Mouse (Mus musculus) heart, embryonic 13.5 days (tissue): ENCODE measurements around the gene Phxr2. TPM values are rescaled to one million over a fixed set of nuclear protein-coding genes. Genes with fewer than 3 reads are reported as not detected.

ENCODE experiments used
- ATAC-seq: fragments of 200-750 bp; cut with Nextera tagmentation; 2 replicates; pipeline ENCODE4 v1.8.0; 2017; ENCODE audit warnings: moderate TSS enrichment; ENCODE audit not compliant: insufficient number of reproducible peaks, low FRiP score, low TSS enrichment; ENCODE audit errors: extremely low read depth
- H3K27ac ChIP-seq: fragments of 300-500 bp; sonication (generic); replicated peaks from 2 replicates; pipeline ENCODE4 v1.5.1; 2015; ENCODE audit warnings: moderate library complexity, mild to moderate bottlenecking, inconsistent platforms
- H3K27me3 ChIP-seq: fragments of 300-500 bp; sonication (generic); replicated peaks from 2 replicates; pipeline ENCODE4 v1.6.1; 2015; ENCODE audit warnings: mild to moderate bottlenecking, inconsistent platforms
- H3K36me3 ChIP-seq: fragments of 300-500 bp; sonication (generic); 2 replicates; pipeline ENCODE4 v1.6.1; 2015; ENCODE audit warnings: mild to moderate bottlenecking, inconsistent platforms
- H3K4me1 ChIP-seq: fragments of 300-500 bp; sonication (generic); 2 replicates; pipeline ENCODE4 v1.6.1; 2015; ENCODE audit warnings: inconsistent platforms
- H3K4me2 ChIP-seq: fragments of 300-500 bp; sonication (generic); 2 replicates; pipeline ENCODE4 v1.6.1; 2015; ENCODE audit warnings: inconsistent platforms, mild to moderate bottlenecking, moderate library complexity
- H3K4me3 ChIP-seq: fragments of 300-500 bp; sonication (generic); 2 replicates; pipeline ENCODE4 v1.5.1; 2015; ENCODE audit warnings: moderate library complexity, mild to moderate bottlenecking, inconsistent platforms
- H3K9ac ChIP-seq: fragments of 300-500 bp; sonication (generic); 2 replicates; pipeline ENCODE4 v1.6.1; 2015; ENCODE audit warnings: inconsistent platforms, mild to moderate bottlenecking, moderate library complexity
- H3K9me3 ChIP-seq: fragments of 300-500 bp; sonication (generic); 2 replicates; pipeline ENCODE4 v1.6.1; 2016; ENCODE audit warnings: inconsistent platforms
- WGBS: fragments of 180-500 bp; shearing (Covaris S2); methylation state at CpG from one replicate; pipeline ENCODE4 v1.1.7; 2015; ENCODE audit warnings: mixed read lengths; 5-methylcytosine and 5-hydroxymethylcytosine counted together
- polyA plus RNA-seq: library from polyadenylated mRNA; unstranded; fragments of >200 nt; fragmentation: Nextera tagmentation; extraction: Ambion mirVana; gene quantifications from 2 replicates; pipeline ENCODE4 v1.2.1, GENCODE M21; 2015

Gene Phxr2
- polyA plus RNA-seq, 1 experiment from 2014 or later, result not detected

DNA sequence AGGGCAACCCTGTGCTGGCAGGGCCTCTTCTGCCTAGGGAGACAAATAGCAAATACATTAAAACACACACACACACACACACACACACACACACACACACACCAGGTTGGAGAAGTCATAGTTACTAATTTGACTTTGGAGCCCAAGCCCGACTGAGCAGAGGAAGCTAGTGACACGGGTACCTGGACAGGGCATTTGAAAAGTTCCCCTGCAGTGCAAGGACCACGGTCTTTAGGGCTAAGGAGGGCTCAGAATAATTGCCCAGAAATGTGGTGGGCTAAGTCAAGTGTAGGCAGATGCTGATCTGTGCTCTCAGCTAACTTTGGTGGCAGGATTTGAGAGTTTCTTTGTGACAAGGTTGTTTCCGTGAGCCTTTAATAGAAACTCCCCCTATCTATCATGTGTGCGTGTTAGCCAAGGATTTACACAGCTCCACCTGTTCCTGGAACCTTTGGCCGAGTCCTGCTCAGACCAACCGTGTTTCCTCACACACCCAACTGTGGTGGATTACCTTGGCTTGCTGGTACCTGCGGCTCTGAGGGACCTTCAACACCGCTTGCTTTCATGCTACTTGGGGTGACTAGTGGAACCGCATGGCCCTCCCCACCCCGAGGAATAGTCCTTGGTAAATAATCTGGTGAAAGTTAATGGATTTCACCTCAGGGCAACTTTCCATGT, 6.6 kb upstream of the Phxr2 start:
- ATAC-seq, result no peak
- no peak overlapping the region for H3K27ac ChIP-seq
- no peaks in the 10 kb centered on the region for H3K9me3 ChIP-seq
- H3K27me3 ChIP-seq, result no peaks in the 10 kb centered on the region
- no peak overlapping the region for H3K4me2 ChIP-seq
- H3K4me3 ChIP-seq, result no peak overlapping the region
- 0 out of 2 replicates have a peak, but pooled peaks cover 15% of the 10 kb centered on the region for H3K36me3 ChIP-seq
- no peak overlapping the region for H3K9ac ChIP-seq
- 85% methylated on average over 11 of the region's 11 CpGs for WGBS
- H3K4me1 ChIP-seq, result peaks cover 17% of the 10 kb centered on the region

DNA sequence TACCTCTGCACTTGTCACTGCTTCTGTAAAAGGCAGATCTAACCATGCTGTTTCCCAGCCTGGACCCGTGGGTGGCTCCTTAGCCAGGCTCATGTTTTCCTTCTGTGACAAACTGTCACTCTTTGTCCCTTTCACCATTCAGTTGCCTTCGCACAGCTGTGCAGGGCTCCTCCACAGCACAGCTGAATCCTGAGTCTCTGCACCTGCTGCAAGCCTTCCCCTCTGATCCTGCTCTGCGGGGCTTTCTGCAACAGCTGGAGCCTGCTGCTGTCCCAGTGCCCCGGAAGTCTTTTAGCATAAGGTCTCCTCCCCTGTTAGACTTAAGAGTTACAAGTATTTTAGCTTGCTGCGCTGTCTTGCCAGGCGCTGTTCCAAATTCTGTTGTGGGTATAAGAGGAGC, 6.1 kb upstream of the Phxr2 start:
- ATAC-seq, result no peak
- H3K27me3 ChIP-seq, result no peaks in the 10 kb centered on the region
- no peaks in the 10 kb centered on the region for H3K9me3 ChIP-seq
- WGBS, result 75% methylated on average over 6 of the region's 6 CpGs
- H3K36me3 ChIP-seq, result 0 out of 2 replicates have a peak, but pooled peaks cover 15% of the 10 kb centered on the region
- H3K27ac ChIP-seq, result no peak overlapping the region
- H3K4me3 ChIP-seq, result no peak overlapping the region
- peaks cover 17% of the 10 kb centered on the region for H3K4me1 ChIP-seq
- H3K9ac ChIP-seq, result no peak overlapping the region
- H3K4me2 ChIP-seq, result no peak overlapping the region

DNA sequence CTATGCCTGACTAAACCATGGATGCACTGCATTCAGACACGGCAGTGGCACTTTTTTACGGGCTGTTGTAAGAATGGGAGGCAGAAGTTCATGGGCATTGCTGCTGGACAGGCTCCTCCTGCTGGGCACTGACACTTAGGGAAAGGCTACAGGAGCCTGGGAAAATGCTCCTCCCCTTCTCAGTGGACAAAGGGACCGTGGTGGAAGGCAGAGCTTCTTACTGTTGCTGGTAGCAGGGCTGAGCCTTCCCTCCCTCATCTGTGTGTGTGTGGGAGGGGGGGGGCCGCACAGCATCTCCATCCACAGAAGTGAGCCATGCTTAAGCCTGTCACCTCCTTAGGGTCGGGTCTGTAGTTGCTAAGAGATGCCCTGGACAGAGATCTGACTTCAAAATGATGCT, 5.2 kb upstream of the Phxr2 start:
- Histone ChIP-seq H3K9ac (no peak overlapping the region), H3K27me3 (no peaks in the 10 kb centered on the region), H3K27ac (no peak overlapping the region), H3K4me2 (no peak overlapping the region), H3K4me1 (peaks cover 12% of the 10 kb centered on the region), H3K36me3 (peaks cover 21% of the 10 kb centered on the region; the same call in 1 of the 2 replicates), H3K4me3 (no peak overlapping the region), H3K9me3 (no peaks in the 10 kb centered on the region)
- WGBS, result 59% methylated on average over 5 of the region's 5 CpGs
- ATAC-seq, result no peak

DNA sequence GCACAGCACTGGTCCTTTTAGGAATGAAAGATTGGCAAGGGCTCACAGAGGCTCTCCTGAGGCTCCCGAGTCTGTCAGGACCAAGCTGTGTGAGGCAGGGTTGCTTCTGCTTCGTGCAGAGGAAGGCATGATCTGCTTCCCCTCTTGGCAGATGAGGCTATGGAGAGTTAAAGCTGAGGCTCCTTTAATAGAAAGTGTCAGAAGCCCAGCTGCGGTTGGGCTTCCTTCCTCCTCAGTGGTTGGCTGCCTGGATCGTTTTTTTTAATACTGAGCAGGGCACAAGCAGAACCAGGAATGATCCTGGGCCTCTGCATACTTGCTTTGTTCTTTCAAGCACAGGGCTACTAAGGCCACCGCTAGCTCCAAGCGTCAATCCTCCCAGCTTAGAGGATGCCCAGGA, 4.5 kb upstream of the Phxr2 start:
- Histone ChIP-seq H3K4me1 (peaks cover 10% of the 10 kb centered on the region; the same call in 1 of the 2 replicates), H3K27me3 (no peaks in the 10 kb centered on the region), H3K9me3 (no peaks in the 10 kb centered on the region), H3K36me3 (peaks cover 24% of the 10 kb centered on the region; the same call in 1 of the 2 replicates), H3K4me3 (no peak overlapping the region), H3K27ac (no peak overlapping the region; the same call in 1 of the 2 replicates), H3K9ac (no peak overlapping the region), H3K4me2 (no peak overlapping the region)
- 30% methylated on average over 6 of the region's 6 CpGs for WGBS
- no peak for ATAC-seq

DNA sequence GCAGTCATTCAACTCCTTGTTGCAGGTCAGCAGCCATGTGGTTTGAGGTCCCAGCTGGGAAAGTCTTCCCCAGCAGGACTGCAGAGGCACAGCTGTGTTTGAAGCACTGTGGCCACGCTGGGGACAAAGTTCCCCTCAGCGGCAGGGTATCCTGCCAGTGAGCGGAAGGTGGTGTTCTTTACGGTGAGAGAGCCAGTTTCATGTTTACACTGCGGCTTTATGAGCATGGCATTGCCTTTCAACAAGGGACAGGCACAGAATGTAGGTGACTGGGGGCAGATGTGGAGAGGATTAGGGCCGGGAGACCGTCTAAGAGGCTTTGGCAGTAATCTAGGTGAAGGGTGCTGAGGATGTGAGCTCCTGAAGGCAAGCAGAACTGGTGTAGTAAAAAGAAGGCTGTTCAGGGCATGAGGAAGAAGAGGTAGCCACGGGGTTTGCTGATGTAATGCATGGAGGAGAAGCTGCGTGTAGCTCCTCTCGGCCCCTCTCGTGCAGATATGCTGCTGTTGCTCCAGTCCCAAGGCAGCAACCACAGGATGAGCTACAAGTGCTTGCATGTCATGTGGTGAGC, 1.7 kb upstream of the Phxr2 start:
- no peak for ATAC-seq
- Histone ChIP-seq H3K4me3 (no peak overlapping the region), H3K36me3 (peaks cover 13% of the 10 kb centered on the region; the same call in 1 of the 2 replicates), H3K27ac (no peak overlapping the region), H3K4me2 (no peak overlapping the region), H3K4me1 (peaks cover 10% of the 10 kb centered on the region; the same call in 1 of the 2 replicates), H3K9me3 (no peaks in the 10 kb centered on the region), H3K9ac (no peak overlapping the region), H3K27me3 (no peaks in the 10 kb centered on the region)
- WGBS, result 76% methylated on average over 11 of the region's 11 CpGs

DNA sequence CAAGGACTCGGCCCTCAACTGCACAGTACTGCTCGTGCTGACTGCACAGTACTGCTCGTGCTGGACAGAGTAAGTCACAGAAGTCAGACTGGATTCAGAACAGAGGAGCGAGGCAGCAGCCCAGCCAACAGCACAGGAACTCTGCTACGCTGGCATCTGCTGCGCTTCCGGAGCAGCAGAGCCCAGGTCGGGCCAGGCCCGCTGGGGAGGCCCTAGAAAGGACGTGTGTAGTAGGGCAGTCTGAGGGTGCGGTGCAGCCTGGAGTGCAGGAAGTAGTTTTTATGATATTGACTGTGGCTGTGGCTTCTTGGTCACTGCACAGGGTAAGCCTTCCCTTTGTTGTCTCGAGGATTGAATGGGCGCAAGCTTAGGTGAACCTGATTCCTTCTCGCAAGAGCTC, 829 bp upstream of the Phxr2 start:
- Histone ChIP-seq H3K9me3 (no peaks in the 10 kb centered on the region), H3K27ac (no peak overlapping the region), H3K9ac (no peak overlapping the region), H3K27me3 (no peaks in the 10 kb centered on the region), H3K4me3 (no peak overlapping the region), H3K4me2 (no peak overlapping the region), H3K36me3 (peaks cover 12% of the 10 kb centered on the region; the same call in 1 of the 2 replicates), H3K4me1 (peaks cover 10% of the 10 kb centered on the region; the same call in 1 of the 2 replicates)
- WGBS, result 81% methylated on average over 14 of the region's 14 CpGs
- ATAC-seq, result no peak

DNA sequence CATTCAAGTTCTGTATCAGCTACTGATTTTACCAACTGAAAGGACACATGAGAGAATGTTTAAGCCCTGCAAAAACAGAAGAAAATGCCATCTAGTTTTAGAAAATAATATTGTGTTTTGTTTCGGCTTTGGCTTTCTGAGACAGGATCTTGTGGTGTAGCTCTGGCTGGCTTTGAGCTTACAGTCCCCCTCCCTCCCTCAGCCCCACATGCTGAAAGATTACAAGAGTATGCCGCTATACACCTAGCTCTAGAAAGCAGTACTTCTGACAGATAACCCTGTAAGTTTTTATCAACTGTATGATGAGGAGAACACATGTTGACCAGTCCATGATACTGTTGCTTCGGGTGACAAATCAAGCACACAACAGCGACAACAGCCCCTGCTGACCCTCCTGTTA, 6.7 kb downstream of the Phxr2 start:
- Histone ChIP-seq H3K27ac (no peak overlapping the region), H3K4me3 (no peak overlapping the region), H3K4me1 (peaks cover 26% of the 10 kb centered on the region), H3K9me3 (no peaks in the 10 kb centered on the region), H3K4me2 (no peak overlapping the region), H3K27me3 (no peaks in the 10 kb centered on the region), H3K36me3 (no peaks in the 10 kb centered on the region), H3K9ac (no peak overlapping the region)
- 62% methylated on average over 4 of the region's 4 CpGs for WGBS
- no peak for ATAC-seq

DNA sequence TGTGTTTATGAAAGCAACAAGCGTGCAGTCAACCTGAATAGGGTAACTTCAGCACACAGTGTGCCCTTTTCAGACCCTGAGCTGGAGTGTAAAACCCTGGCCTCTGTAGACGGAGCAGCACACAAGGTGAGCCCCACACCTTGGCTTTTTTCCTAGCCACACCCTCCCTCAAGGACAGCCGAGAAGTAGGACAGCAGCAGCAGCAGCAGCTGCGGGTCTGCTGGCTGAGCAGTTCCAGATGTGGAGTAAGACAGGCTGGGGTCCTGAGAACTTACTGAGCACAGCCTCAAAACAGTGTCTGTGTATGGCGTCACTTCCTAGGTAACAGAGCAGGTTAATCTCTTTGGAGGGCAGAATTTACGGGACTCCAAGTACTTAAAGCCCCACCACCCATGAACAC, 7.4 kb downstream of the Phxr2 start:
- Histone ChIP-seq H3K4me2 (no peak overlapping the region), H3K27ac (no peak overlapping the region), H3K36me3 (no peaks in the 10 kb centered on the region), H3K9ac (no peak overlapping the region), H3K27me3 (no peaks in the 10 kb centered on the region), H3K4me1 (peaks cover 29% of the 10 kb centered on the region), H3K4me3 (no peak overlapping the region), H3K9me3 (no peaks in the 10 kb centered on the region)
- WGBS, result 48% methylated on average over 6 of the region's 6 CpGs
- ATAC-seq, result no peak

DNA sequence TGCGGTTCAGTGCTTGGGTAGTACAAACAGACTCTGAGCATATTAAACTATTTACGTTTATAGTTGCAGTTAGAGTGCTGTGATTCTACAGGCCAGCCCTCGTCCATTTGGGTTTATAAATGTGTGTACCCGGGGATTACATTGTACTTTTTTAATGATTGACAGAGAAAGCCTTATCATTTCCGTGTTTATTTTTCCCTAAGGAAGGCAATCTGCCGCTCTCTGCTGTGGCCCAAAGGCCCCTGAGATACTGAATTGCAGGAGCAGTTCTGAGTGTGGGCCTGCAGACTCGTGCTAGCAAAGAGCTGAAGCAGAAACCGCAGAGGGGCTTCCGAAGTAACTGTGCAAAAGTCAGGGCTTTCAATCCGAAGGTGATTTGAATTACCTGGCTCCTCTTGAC, 8.2 kb downstream of the Phxr2 start:
- H3K4me2 ChIP-seq, result no peak overlapping the region
- H3K9me3 ChIP-seq, result no peaks in the 10 kb centered on the region
- H3K4me3 ChIP-seq, result no peak overlapping the region
- no peak for ATAC-seq
- peaks cover 32% of the 10 kb centered on the region for H3K4me1 ChIP-seq
- no peaks in the 10 kb centered on the region for H3K27me3 ChIP-seq
- WGBS, result 62% methylated on average over 10 of the region's 10 CpGs
- H3K27ac ChIP-seq, result no peak overlapping the region
- H3K36me3 ChIP-seq, result no peaks in the 10 kb centered on the region
- H3K9ac ChIP-seq, result no peak overlapping the region

DNA sequence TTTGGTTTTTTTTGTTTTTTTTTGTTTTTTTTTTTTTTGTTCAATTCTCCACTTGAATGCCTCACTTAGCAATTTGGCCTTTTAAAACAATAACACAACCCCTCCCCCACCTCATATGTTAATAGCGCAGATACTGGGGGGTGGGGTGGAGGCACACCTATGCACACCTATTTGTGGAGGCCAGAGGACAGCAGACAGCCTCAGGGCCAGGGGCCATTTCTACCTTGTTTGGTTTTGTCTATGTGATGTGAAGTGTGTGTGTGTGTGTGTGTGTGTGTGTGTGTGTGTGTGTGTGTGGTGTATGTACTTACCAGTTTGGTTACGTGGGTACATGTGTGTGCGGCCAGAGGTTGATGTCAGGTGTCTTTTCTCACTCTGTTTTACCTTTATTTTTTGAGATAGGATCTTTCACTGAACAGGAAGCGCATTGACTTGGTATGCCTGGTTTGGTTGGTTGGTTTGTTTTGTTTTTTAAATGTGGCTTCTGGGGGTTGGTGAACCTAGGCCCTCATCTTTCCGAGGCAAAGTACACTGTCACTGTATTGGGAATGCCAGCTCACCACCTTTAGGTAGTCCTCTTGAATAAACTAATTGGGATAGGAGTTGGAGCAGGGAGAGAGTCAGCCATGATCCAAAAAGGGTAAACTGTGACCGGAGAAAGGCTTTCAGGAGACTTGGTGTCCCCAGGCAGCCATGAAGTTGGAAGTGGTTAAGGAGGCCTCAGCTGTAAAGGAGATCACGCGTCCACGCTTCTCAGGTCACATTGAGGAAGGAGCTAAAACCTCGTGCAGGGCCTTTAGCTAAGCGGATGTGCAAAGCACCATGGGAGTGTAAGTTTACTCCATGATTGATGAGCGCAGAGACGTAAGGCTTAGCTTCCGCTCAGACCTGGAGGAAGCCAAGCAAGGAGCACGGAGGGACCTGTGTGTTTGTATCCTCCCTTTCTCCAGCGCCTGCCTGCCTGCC, 9.2 kb downstream of the Phxr2 start:
- no peak for ATAC-seq
- peaks cover 32% of the 10 kb centered on the region for H3K4me1 ChIP-seq
- no peak overlapping the region for H3K4me2 ChIP-seq
- no peak overlapping the region for H3K4me3 ChIP-seq
- H3K9me3 ChIP-seq, result no peaks in the 10 kb centered on the region
- no peaks in the 10 kb centered on the region for H3K36me3 ChIP-seq
- H3K9ac ChIP-seq, result no peak overlapping the region
- WGBS, result 82% methylated on average over 16 of the region's 16 CpGs
- H3K27me3 ChIP-seq, result no peaks in the 10 kb centered on the region
- H3K27ac ChIP-seq, result no peak overlapping the region

DNA sequence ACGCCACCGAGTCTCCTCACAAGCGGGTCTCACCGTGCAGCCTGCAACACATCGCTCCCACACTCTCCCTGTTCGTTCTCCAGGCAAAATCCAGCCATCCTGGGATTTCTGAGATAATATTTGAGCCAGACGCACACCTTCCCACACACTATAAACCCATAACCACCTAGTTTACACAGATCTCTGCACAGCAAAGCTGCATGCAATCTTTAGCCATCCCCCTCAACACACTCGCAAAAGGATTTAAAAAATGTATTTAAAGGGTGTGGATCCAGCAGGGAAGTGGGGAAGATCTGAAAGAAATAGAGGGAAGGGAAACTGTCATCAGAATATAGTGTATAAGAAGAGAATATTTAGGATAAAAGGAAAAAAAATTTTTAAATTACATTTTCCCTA, 9.9 kb downstream of the Phxr2 start:
- WGBS, result 28% methylated on average over 8 of the region's 8 CpGs

More for the DNA sequence above, 9.9 kb downstream of the Phxr2 start:
- peaks cover 35% of the 10 kb centered on the region for H3K4me1 ChIP-seq
- peak overlapping the region; percentile 51 for H3K9ac ChIP-seq
- no peaks in the 10 kb centered on the region for H3K36me3 ChIP-seq
- ATAC-seq, result no peak
- peak overlapping the region; percentile 34 for H3K4me3 ChIP-seq
- no peaks in the 10 kb centered on the region for H3K9me3 ChIP-seq
- no peaks in the 10 kb centered on the region for H3K27me3 ChIP-seq
- no peak overlapping the region for H3K27ac ChIP-seq
- peak overlapping the region; percentile 64 for H3K4me2 ChIP-seq
